Comparison of ENCODE assay signal across 9 mouse cellular contexts in genomic region chr1:165302455-165303208, GRCm38 (mm10). TPM values are rescaled to one million over a fixed set of nuclear protein-coding genes. Genes with fewer than 3 reads are reported as not detected.
DNase-seq lines count a peak whose midpoint lies in the region; ATAC-seq and TF ChIP-seq lines count a peak whose summit lies in the region.
"Had no signal": no experiment of that assay in that cellular context is flagged by ENCODE, and none has a peak within 500 bp of the region (broad histone marks: within the 10 kb centered on the region; RNA-seq: fewer than 3 reads in every experiment).

No protein-coding gene starts in this region.

- H3K9ac ChIP-seq in heart, postnatal 0 days (replicated peaks; ENCODE audit: low read depth, low read length), result 0 out of 2 replicates have a peak overlapping the region, but pooled peaks have one; percentile 30

- peak; percentile 61 for DNase-seq in layer of hippocampus, adult 9-11 months
- no peak for DNase-seq in layer of hippocampus, postnatal 36 days
- peak; percentile 39 for DNase-seq in brain, adult 2 months (ENCODE audit: low read depth, low spot score)
- peak; percentile 50 for DNase-seq in heart, postnatal 0 days (ENCODE audit: low spot score)
- peak; percentile 36 to 65 for DNase-seq in layer of hippocampus, postnatal 14 days (ENCODE audit: low spot score in 2 of 2)
- DNase-seq in urinary bladder, postnatal 36 days (ENCODE audit: low spot score in 2 of 2), result peak; percentile 54 to 72
- no peak for DNase-seq in gastrocnemius, postnatal 14 days

- no peak overlapping the region for H3K4me2 ChIP-seq in heart, postnatal 0 days (ENCODE audit: low read depth, low read length)

- H3K36me3 ChIP-seq in heart, postnatal 0 days (replicated peaks; ENCODE audit: control insufficient read depth, insufficient read depth, low read length), result peaks cover 4% of the 10 kb centered on the region; the same call in 1 of the 2 replicates

- 0 out of 2 replicates have a peak overlapping the region, but pooled peaks have one; percentile 1 for H3K27ac ChIP-seq in heart, postnatal 0 days (ENCODE audit: low read depth)

- H3K9me3 ChIP-seq in heart, postnatal 0 days (replicated peaks; ENCODE audit: control insufficient read depth, low read length), result no peaks in the 10 kb centered on the region

- no peak for TF ChIP-seq EP300 in heart, postnatal 0 days (IDR thresholded peaks at IDR 0.05; ENCODE audit: low read depth)

- H3K4me3 ChIP-seq in heart, postnatal 0 days (ENCODE audit: low read depth, low read length), result no peak overlapping the region
- H3K4me3 ChIP-seq: erythroblast, embryonic 14.5 days had no signal

- peaks cover 4% of the 10 kb centered on the region; the same call in 1 of the 2 replicates for H3K4me1 ChIP-seq in heart, postnatal 0 days (ENCODE audit: control insufficient read depth, insufficient read depth)

- WGBS in heart, postnatal 0 days, result 45% methylated on average over 13 of the region's 13 CpGs

- no peaks in the 10 kb centered on the region for H3K27me3 ChIP-seq in heart, postnatal 0 days (ENCODE audit: control insufficient read depth, insufficient read depth, low read length)

- intact Hi-C loops in gastrocnemius, postnatal 14 days (cut with DNase I; ENCODE audit: low total_unique reads), result no loop called here

- TF ChIP-seq CTCF in heart, postnatal 0 days (IDR thresholded peaks at IDR 0.05; ENCODE audit: low read depth), result no peak

- ATAC-seq in heart, postnatal 0 days (ENCODE audit: insufficient read depth, low read depth), result peak; percentile 83
- ATAC-seq in CD4-positive, CD25-positive, alpha-beta regulatory T cell, adult 4 months, result no peak

RNA-seq across cellular contexts. Expression of gene Gpr161, which starts 7.0 kb away (rescaled TPM):
- total RNA-seq in layer of hippocampus, postnatal 36 days (2021), result 10 to 100 TPM; 69.1 to 82.3 TPM
- total RNA-seq in heart, postnatal 0 days (2014; rRNA removed; ENCODE audit: low replicate concordance), result 2.5 and 4.8 TPM in 2 replicates
- polyA plus RNA-seq in heart, postnatal 0 days (2015; fragmentation: Nextera tagmentation; extraction: Ambion mirVana), result 0.19 and 0.31 TPM in 2 replicates
- 10 to 100 TPM; 56.5 to 63.7 TPM for total RNA-seq in layer of hippocampus, postnatal 14 days (2021)
- total RNA-seq in gastrocnemius, postnatal 14 days (2021), result 1 to 10 TPM; 2.5 to 3.0 TPM
- under 1 TPM in 1 of 2 experiments, not detected in 1; 0.09 TPM for polyA plus RNA-seq in CD4-positive, CD25-positive, alpha-beta regulatory T cell, adult 4 months (2017; shearing (Covaris generic))
- polyA plus RNA-seq: erythroblast, embryonic 14.5 days had no signal

Comparison
In these comparisons a context has a peak if more than half of its experiments do, and no peak if none do; other contexts are left out.
1. DNase-seq: peak in layer of hippocampus, adult 9-11 months (single experiment), brain, adult 2 months (single experiment), heart, postnatal 0 days (single experiment), layer of hippocampus, postnatal 14 days (2 of 2) and urinary bladder, postnatal 36 days (2 of 2); none in layer of hippocampus, postnatal 36 days (0 of 2) and gastrocnemius, postnatal 14 days (single experiment).